9 mouse cellular contexts compared by ENCODE assay signal in genomic region chr9:20760813-20761212, GRCm38 (mm10). TPM values are rescaled to one million over a fixed set of nuclear protein-coding genes. Genes with fewer than 3 reads are reported as not detected.
DNase-seq lines count a peak whose midpoint lies in the region; ATAC-seq and TF ChIP-seq lines count a peak whose summit lies in the region.
"Had no signal": no experiment of that assay in that cellular context is flagged by ENCODE, and none has a peak within 500 bp of the region (broad histone marks: within the 10 kb centered on the region; RNA-seq: fewer than 3 reads in every experiment).

No protein-coding gene starts in this region.

- ATAC-seq in liver, embryonic 13.5 days (ENCODE audit: low read depth) = no peak
- ATAC-seq in forebrain, embryonic 13.5 days = no peak

- peaks cover 48% of the 10 kb centered on the region for H3K27me3 ChIP-seq in liver, embryonic 13.5 days
- no peaks in the 10 kb centered on the region for H3K27me3 ChIP-seq in forebrain, embryonic 13.5 days

- 0 out of 2 replicates have a peak overlapping the region, but pooled peaks have one; percentile 9 for H3K9ac ChIP-seq in liver, embryonic 13.5 days
- no peak overlapping the region for H3K9ac ChIP-seq in forebrain, embryonic 13.5 days
- H3K9ac ChIP-seq: limb, embryonic 12.5 days had no signal

- H3K36me3 ChIP-seq in liver, embryonic 13.5 days = no peaks in the 10 kb centered on the region
- no peaks in the 10 kb centered on the region for H3K36me3 ChIP-seq in forebrain, embryonic 13.5 days (ENCODE audit: poor library complexity, severe bottlenecking)
- H3K36me3 ChIP-seq: limb, embryonic 12.5 days had no signal

- no peak overlapping the region for H3K4me2 ChIP-seq in liver, embryonic 13.5 days
- no peak overlapping the region for H3K4me2 ChIP-seq in forebrain, embryonic 13.5 days
- H3K4me2 ChIP-seq: limb, embryonic 12.5 days had no signal

- H3K9me3 ChIP-seq in liver, embryonic 13.5 days (replicated peaks) = no peaks in the 10 kb centered on the region
- H3K9me3 ChIP-seq in forebrain, embryonic 13.5 days (replicated peaks) = no peaks in the 10 kb centered on the region
- H3K9me3 ChIP-seq: limb, embryonic 12.5 days had no signal

- H3K4me1 ChIP-seq in liver, embryonic 13.5 days (replicated peaks) = peaks cover 47% of the 10 kb centered on the region
- peaks cover 14% of the 10 kb centered on the region for H3K4me1 ChIP-seq in forebrain, embryonic 13.5 days
- H3K4me1 ChIP-seq: limb, embryonic 12.5 days had no signal

- no peak overlapping the region for H3K4me3 ChIP-seq in liver, embryonic 13.5 days (replicated peaks)
- no peak overlapping the region for H3K4me3 ChIP-seq in layer of hippocampus, adult 2 months
- H3K4me3 ChIP-seq in forebrain, embryonic 13.5 days = no peak overlapping the region
- H3K4me3 ChIP-seq: limb, embryonic 12.5 days had no signal

- peak; percentile 40 for DNase-seq in ES-CJ7 (ENCODE audit: low read depth, low spot score)
- peak; percentile 90 for DNase-seq in adrenal gland, adult 2 months
- DNase-seq in heart, adult 9 months (ENCODE audit: low spot score in 2 of 2) = peak; percentile 93 to 96
- no peak for DNase-seq in liver, embryonic 13.5 days
- no peak for DNase-seq in thymus, postnatal 36 days
- no peak for DNase-seq in layer of hippocampus, adult 2 months (ENCODE audit: low spot score in 2 of 2)
- DNase-seq in neural tube, embryonic 10.5 days (ENCODE audit: extremely low spot score, low spot score) = no peak

- no peak for TF ChIP-seq CTCF in layer of hippocampus, adult 2 months (conservative IDR thresholded peaks at IDR 0.05)

- 19% methylated on average over 12 of the region's 12 CpGs for WGBS in liver, embryonic 13.5 days (ENCODE audit: insufficient replicate concordance)
- WGBS in forebrain, embryonic 13.5 days = 77% methylated on average over 12 of the region's 12 CpGs

- H3K27ac ChIP-seq in liver, embryonic 13.5 days = no peak overlapping the region
- H3K27ac ChIP-seq in layer of hippocampus, adult 2 months = no peak overlapping the region
- H3K27ac ChIP-seq in forebrain, embryonic 13.5 days = no peak overlapping the region
- H3K27ac ChIP-seq: limb, embryonic 12.5 days had no signal

RNA-seq across cellular contexts. Expression of gene Olfm2, which starts 14.7 kb away (rescaled TPM):
- total RNA-seq in adrenal gland, adult 2 months (2021) = 1 to 10 TPM in 1 of 2 experiments, under 1 TPM in 1; 0.49 to 1.0 TPM
- polyA plus RNA-seq in adrenal gland, adult 2 months (2012; rRNA removed) = 1.1 and 2.9 TPM in 2 replicates
- 0.12 and 0.18 TPM in 2 replicates for polyA plus RNA-seq in liver, embryonic 13.5 days (2015; fragmentation: Nextera tagmentation; extraction: Ambion mirVana)
- total RNA-seq in layer of hippocampus, adult 2 months (2021) = 10 to 100 TPM; 31.6 to 37.6 TPM
- 52.6 and 68.1 TPM in 2 replicates for polyA plus RNA-seq in forebrain, embryonic 13.5 days (2015; fragmentation: Nextera tagmentation; extraction: Ambion mirVana)

RNA-seq across cellular contexts. Expression of gene Col5a3, which starts 54.1 kb away (rescaled TPM):
- total RNA-seq in adrenal gland, adult 2 months (2021) = 100 to 1,000 TPM in 1 of 2 experiments, 10 to 100 TPM in 1; 78.4 to 293 TPM
- 108 and 110 TPM in 2 replicates for polyA plus RNA-seq in adrenal gland, adult 2 months (2012; rRNA removed)
- polyA plus RNA-seq in liver, embryonic 13.5 days (2015; fragmentation: Nextera tagmentation; extraction: Ambion mirVana) = 0.01 and 0.06 TPM in 2 replicates
- 1 to 10 TPM; 1.6 to 1.8 TPM for total RNA-seq in layer of hippocampus, adult 2 months (2021)
- polyA plus RNA-seq in forebrain, embryonic 13.5 days (2015; fragmentation: Nextera tagmentation; extraction: Ambion mirVana) = 0.11 and 0.15 TPM in 2 replicates

RNA-seq across cellular contexts. Expression of gene Rdh8, which starts 57.5 kb away (rescaled TPM):
- total RNA-seq in adrenal gland, adult 2 months (2021) = not detected
- not detected in 2 replicates for polyA plus RNA-seq in adrenal gland, adult 2 months (2012; rRNA removed)
- not detected in 2 replicates for polyA plus RNA-seq in liver, embryonic 13.5 days (2015; fragmentation: Nextera tagmentation; extraction: Ambion mirVana)
- not detected for total RNA-seq in layer of hippocampus, adult 2 months (2021)
- polyA plus RNA-seq in forebrain, embryonic 13.5 days (2015; fragmentation: Nextera tagmentation; extraction: Ambion mirVana) = not detected in 2 replicates
- polyA plus RNA-seq: limb, embryonic 12.5 days had no signal

Comparison
In these comparisons a context has a peak if more than half of its experiments do, and no peak if none do; other contexts are left out.
1. DNase-seq: peak in ES-CJ7 (single experiment), adrenal gland, adult 2 months (single experiment) and heart, adult 9 months (2 of 2); none in liver, embryonic 13.5 days (single experiment), thymus, postnatal 36 days (0 of 2), layer of hippocampus, adult 2 months (0 of 2) and neural tube, embryonic 10.5 days (single experiment).
2. RNA of gene Olfm2, which starts 14.7 kb away (polyA plus RNA-seq): 52.6 to 68.1 TPM in forebrain, embryonic 13.5 days; 1.1 to 2.9 TPM in adrenal gland, adult 2 months and 0.12 to 0.18 TPM in liver, embryonic 13.5 days; every median in the first group is over 10 times any median in the second.
3. RNA of gene Col5a3, which starts 54.1 kb away (polyA plus RNA-seq): 108 to 110 TPM in adrenal gland, adult 2 months; 0.11 to 0.15 TPM in forebrain, embryonic 13.5 days and 0.01 to 0.06 TPM in liver, embryonic 13.5 days; every median in the first group is over 10 times any median in the second.